Mouse (Mus musculus): Measurements from ENCODE around the gene AI837181. TPM values are rescaled to one million over a fixed set of nuclear protein-coding genes. Genes with fewer than 3 reads are reported as not detected.

AI837181 gene
- polyA plus RNA-seq, 1 experiment from 2014 or later = 35.0 TPM

GRCm38 (mm10) chr19:5447515-5448353 lies 22.8 kb downstream of the AI837181 start, which contains the start of gene Fosl1:
Gene Fosl1, plus strand, starts transcription at chr19:5447547.
- Histone ChIP-seq H3K9me3 (ENCODE audit: control insufficient read depth, low read length) (no peaks in the 10 kb centered on the region), H3K27me3 (ENCODE audit: control insufficient read depth, insufficient read depth, low read length) (peaks cover 46% of the 10 kb centered on the region), H3K27ac (replicated peaks in 1 of 2; ENCODE audit: control insufficient read depth in 1 of 2, insufficient read depth in 1 of 2, low read depth in 2 of 2, low read length in 2 of 2) (no peak within 1 kb of the TSS), H3K4me2 (ENCODE audit: low read length) (peak within 1 kb of the TSS; percentile 98), H3K4me3 (ENCODE audit: control insufficient read depth in 1 of 2, insufficient read depth in 1 of 2, low read depth in 1 of 2, low read length in 2 of 2) (peak within 1 kb of the TSS; percentile 49 to 58), H3K4me1 (ENCODE audit: control insufficient read depth in 2 of 2, insufficient read depth in 2 of 2, low read length in 2 of 2) (peaks cover 0 to 14% of the 10 kb centered on the region in 2 experiments; a peak in 3 of 4 replicates), H3K9ac (ENCODE audit: low read length) (peak within 1 kb of the TSS; percentile 54), H3K36me3 (ENCODE audit: control insufficient read depth, insufficient read depth, low read length) (no peaks in the 10 kb centered on the region)
- peak; percentile 35; the same call in 1 of the 2 replicates for ATAC-seq (ENCODE audit: insufficient number of reproducible peaks, insufficient read depth, low FRiP score, low read depth)
- under 1% methylated on average over 69 of the region's 70 CpGs for WGBS

GRCm38 (mm10) chr19:5448354-5449150 lies 23.6 kb downstream of the AI837181 start:
- WGBS = 6% methylated on average over 36 of the region's 36 CpGs
- Histone ChIP-seq H3K4me3 (ENCODE audit: control insufficient read depth in 1 of 2, insufficient read depth in 1 of 2, low read depth in 1 of 2, low read length in 2 of 2) (peak overlapping the region; percentile 49 to 58), H3K4me1 (ENCODE audit: control insufficient read depth in 2 of 2, insufficient read depth in 2 of 2, low read length in 2 of 2) (peaks cover 0 to 14% of the 10 kb centered on the region in 2 experiments; a peak in 3 of 4 replicates), H3K27me3 (ENCODE audit: control insufficient read depth, insufficient read depth, low read length) (peaks cover 46% of the 10 kb centered on the region), H3K9me3 (ENCODE audit: control insufficient read depth, low read length) (no peaks in the 10 kb centered on the region), H3K9ac (ENCODE audit: low read length) (peak overlapping the region; percentile 54; the same call in 1 of the 2 replicates), H3K36me3 (ENCODE audit: control insufficient read depth, insufficient read depth, low read length) (peaks cover under 1% of the 10 kb centered on the region), H3K27ac (replicated peaks in 1 of 2; ENCODE audit: control insufficient read depth in 1 of 2, insufficient read depth in 1 of 2, low read depth in 2 of 2, low read length in 2 of 2) (no peak overlapping the region), H3K4me2 (ENCODE audit: low read length) (peak overlapping the region; percentile 98)
- no peak for ATAC-seq (ENCODE audit: insufficient number of reproducible peaks, insufficient read depth, low FRiP score, low read depth)

GRCm38 (mm10) chr19:5449673-5450072 lies 24.7 kb downstream of the AI837181 start:
- no peaks in the 10 kb centered on the region for H3K9me3 ChIP-seq (ENCODE audit: control insufficient read depth, low read length)
- peaks cover 0 to 15% of the 10 kb centered on the region in 2 experiments; a peak in 3 of 4 replicates for H3K4me1 ChIP-seq (ENCODE audit: control insufficient read depth in 2 of 2, insufficient read depth in 2 of 2, low read length in 2 of 2)
- no peak overlapping the region for H3K4me2 ChIP-seq (ENCODE audit: low read length)
- peaks cover 12% of the 10 kb centered on the region for H3K36me3 ChIP-seq (ENCODE audit: control insufficient read depth, insufficient read depth, low read length)
- H3K27ac ChIP-seq (replicated peaks in 1 of 2; ENCODE audit: control insufficient read depth in 1 of 2, insufficient read depth in 1 of 2, low read depth in 2 of 2, low read length in 2 of 2) = no peak overlapping the region
- peaks cover 42% of the 10 kb centered on the region for H3K27me3 ChIP-seq (ENCODE audit: control insufficient read depth, insufficient read depth, low read length)
- no peak overlapping the region for H3K4me3 ChIP-seq (ENCODE audit: control insufficient read depth in 1 of 2, insufficient read depth in 1 of 2, low read depth in 1 of 2, low read length in 2 of 2)
- ATAC-seq (ENCODE audit: insufficient number of reproducible peaks, insufficient read depth, low FRiP score, low read depth) = no peak
- WGBS = 69% methylated on average over 3 of the region's 3 CpGs
- no peak overlapping the region for H3K9ac ChIP-seq (ENCODE audit: low read length)

- Histone ChIP-seq H3K9ac (ENCODE audit: low read length) (no peak overlapping the region), H3K9me3 (ENCODE audit: control insufficient read depth, low read length) (no peaks in the 10 kb centered on the region), H3K27me3 (ENCODE audit: control insufficient read depth, insufficient read depth, low read length) (peaks cover 28% of the 10 kb centered on the region), H3K4me3 (ENCODE audit: control insufficient read depth in 1 of 2, insufficient read depth in 1 of 2, low read depth in 1 of 2, low read length in 2 of 2) (no peak overlapping the region), H3K36me3 (ENCODE audit: control insufficient read depth, insufficient read depth, low read length) (peaks cover 15% of the 10 kb centered on the region), H3K4me2 (ENCODE audit: low read length) (no peak overlapping the region), H3K27ac (replicated peaks in 1 of 2; ENCODE audit: control insufficient read depth in 1 of 2, insufficient read depth in 1 of 2, low read depth in 2 of 2, low read length in 2 of 2) (no peak overlapping the region), H3K4me1 (ENCODE audit: control insufficient read depth in 2 of 2, insufficient read depth in 2 of 2, low read length in 2 of 2) (peaks cover 6 to 32% of the 10 kb centered on the region in 2 experiments)
- WGBS = 75% methylated on average over 6 of the region's 6 CpGs
- ATAC-seq (ENCODE audit: insufficient number of reproducible peaks, insufficient read depth, low FRiP score, low read depth) = no peak
Measured at GRCm38 (mm10) chr19:5451766-5452165, 26.8 kb downstream of the AI837181 start.

GRCm38 (mm10) chr19:5455037-5455436 lies 30.1 kb downstream of the AI837181 start:
- H3K4me2 ChIP-seq (ENCODE audit: low read length) = peak overlapping the region; percentile 97
- H3K36me3 ChIP-seq (ENCODE audit: control insufficient read depth, insufficient read depth, low read length) = peaks cover 15% of the 10 kb centered on the region
- H3K27me3 ChIP-seq (ENCODE audit: control insufficient read depth, insufficient read depth, low read length) = no peaks in the 10 kb centered on the region; the same call in 1 of the 2 replicates
- no peak for ATAC-seq (ENCODE audit: insufficient number of reproducible peaks, insufficient read depth, low FRiP score, low read depth)
- no peaks in the 10 kb centered on the region for H3K9me3 ChIP-seq (ENCODE audit: control insufficient read depth, low read length)
- H3K4me3 ChIP-seq (ENCODE audit: control insufficient read depth in 1 of 2, insufficient read depth in 1 of 2, low read depth in 1 of 2, low read length in 2 of 2) = peak overlapping the region; percentile 69 to 92
- peaks cover 9 to 26% of the 10 kb centered on the region in 2 experiments for H3K4me1 ChIP-seq (ENCODE audit: control insufficient read depth in 2 of 2, insufficient read depth in 2 of 2, low read length in 2 of 2)
- peak overlapping the region in 1 of 2 experiments; percentile 94; a peak in 1 of 4 replicates for H3K27ac ChIP-seq (replicated peaks in 1 of 2; ENCODE audit: control insufficient read depth in 1 of 2, insufficient read depth in 1 of 2, low read depth in 2 of 2, low read length in 2 of 2)
- peak overlapping the region; percentile 89 for H3K9ac ChIP-seq (ENCODE audit: low read length)
- 75% methylated on average over 12 of the region's 12 CpGs for WGBS

- Histone ChIP-seq H3K9me3 (ENCODE audit: control insufficient read depth, low read length) (no peaks in the 10 kb centered on the region), H3K4me3 (ENCODE audit: control insufficient read depth in 1 of 2, insufficient read depth in 1 of 2, low read depth in 1 of 2, low read length in 2 of 2) (peak overlapping the region; percentile 69 to 92), H3K9ac (ENCODE audit: low read length) (peak overlapping the region; percentile 89), H3K4me1 (ENCODE audit: control insufficient read depth in 2 of 2, insufficient read depth in 2 of 2, low read length in 2 of 2) (peaks cover 9 to 27% of the 10 kb centered on the region in 2 experiments), H3K27me3 (ENCODE audit: control insufficient read depth, insufficient read depth, low read length) (no peaks in the 10 kb centered on the region), H3K36me3 (ENCODE audit: control insufficient read depth, insufficient read depth, low read length) (peaks cover 15% of the 10 kb centered on the region), H3K4me2 (ENCODE audit: low read length) (peak overlapping the region; percentile 97), H3K27ac (replicated peaks in 1 of 2; ENCODE audit: control insufficient read depth in 1 of 2, insufficient read depth in 1 of 2, low read depth in 2 of 2, low read length in 2 of 2) (peak overlapping the region; percentile 58 to 94)
- WGBS = 51% methylated on average over 8 of the region's 8 CpGs
- no peak for ATAC-seq (ENCODE audit: insufficient number of reproducible peaks, insufficient read depth, low FRiP score, low read depth)
Measured at GRCm38 (mm10) chr19:5455568-5455967, 30.6 kb downstream of the AI837181 start.

- H3K36me3 ChIP-seq (ENCODE audit: control insufficient read depth, insufficient read depth, low read length) = peaks cover 15% of the 10 kb centered on the region
- H3K4me1 ChIP-seq (ENCODE audit: control insufficient read depth in 2 of 2, insufficient read depth in 2 of 2, low read length in 2 of 2) = peaks cover 11 to 32% of the 10 kb centered on the region in 2 experiments
- H3K9me3 ChIP-seq (ENCODE audit: control insufficient read depth, low read length) = no peaks in the 10 kb centered on the region
- peak overlapping the region; percentile 90 to 94 for H3K27ac ChIP-seq (replicated peaks in 1 of 2; ENCODE audit: control insufficient read depth in 1 of 2, insufficient read depth in 1 of 2, low read depth in 2 of 2, low read length in 2 of 2)
- H3K9ac ChIP-seq (ENCODE audit: low read length) = peak overlapping the region; percentile 89
- ATAC-seq (ENCODE audit: insufficient number of reproducible peaks, insufficient read depth, low FRiP score, low read depth) = 0 out of 2 replicates have a peak, but pooled peaks have one; percentile 4
- WGBS = 4% methylated on average over 26 of the region's 26 CpGs
- H3K27me3 ChIP-seq (ENCODE audit: control insufficient read depth, insufficient read depth, low read length) = no peaks in the 10 kb centered on the region
- peak overlapping the region; percentile 97 for H3K4me2 ChIP-seq (ENCODE audit: low read length)
- peak overlapping the region; percentile 69 to 92 for H3K4me3 ChIP-seq (ENCODE audit: control insufficient read depth in 1 of 2, insufficient read depth in 1 of 2, low read depth in 1 of 2, low read length in 2 of 2)
Measured at GRCm38 (mm10) chr19:5456241-5456921, 31.4 kb downstream of the AI837181 start.

Data from heart, embryonic 14.5 days (tissue).